Mouse (Mus musculus) embryo, embryonic 9.5 days (tissue): ENCODE measurements around the gene Prkacb.
A peak's percentile ranks its signal among the peaks of the same experiment; 100 is the strongest.
"Not testable (repeated sequence)": the region's sequence is repeated elsewhere in the genome, so short reads cannot be mapped to it uniquely, and the experiment has no call there.

Experiments used
- DNase-seq: peaks from one replicate; pipeline ENCODE4 v3.0.0-alpha.2; 2017; ENCODE audit errors: extremely low spot score

Prkacb gene

GRCm38 (mm10) chr3:146778451-146778850, 34.3 kb downstream of the Prkacb start:
- no peak for DNase-seq

GRCm38 (mm10) chr3:146776711-146777110, 36.1 kb downstream of the Prkacb start:
- no peak for DNase-seq

- DNase-seq: no peak
Measured at GRCm38 (mm10) chr3:146770853-146771252, 41.9 kb downstream of the Prkacb start.

- DNase-seq: peak; percentile 13
Measured at GRCm38 (mm10) chr3:146769940-146770659, 42.7 kb downstream of the Prkacb start.

GRCm38 (mm10) chr3:146769569-146769939, 43.2 kb downstream of the Prkacb start:
- DNase-seq: no peak

GRCm38 (mm10) chr3:146768921-146769320, 43.9 kb downstream of the Prkacb start:
- no peak for DNase-seq

GRCm38 (mm10) chr3:146768360-146768759, 44.4 kb downstream of the Prkacb start:
- no peak for DNase-seq

GRCm38 (mm10) chr3:146766701-146767181, 46.0 kb downstream of the Prkacb start:
- no peak for DNase-seq

- no peak for DNase-seq
Measured at GRCm38 (mm10) chr3:146766071-146766605, 46.7 kb downstream of the Prkacb start.

GRCm38 (mm10) chr3:146764871-146765529, 47.8 kb downstream of the Prkacb start:
- no peak for DNase-seq

- DNase-seq: not testable (repeated sequence)
Measured at GRCm38 (mm10) chr3:146763054-146763453, 49.7 kb downstream of the Prkacb start.

GRCm38 (mm10) chr3:146761276-146761675, 51.5 kb downstream of the Prkacb start:
- DNase-seq: no peak

- DNase-seq: no peak
Measured at GRCm38 (mm10) chr3:146757970-146758960, 54.5 kb downstream of the Prkacb start.

GRCm38 (mm10) chr3:146754270-146754669, 58.5 kb downstream of the Prkacb start:
- DNase-seq: no peak

GRCm38 (mm10) chr3:146741564-146742202, 71.1 kb downstream of the Prkacb start:
- no peak for DNase-seq

- no peak for DNase-seq
Measured at GRCm38 (mm10) chr3:146741158-146741557, 71.6 kb downstream of the Prkacb start.

- not testable (repeated sequence) for DNase-seq
Measured at GRCm38 (mm10) chr3:146736186-146736585, 76.6 kb downstream of the Prkacb start.

GRCm38 (mm10) chr3:146735657-146736056, 77.1 kb downstream of the Prkacb start:
- DNase-seq: no peak

- DNase-seq: no peak
Measured at GRCm38 (mm10) chr3:146734907-146735629, 77.7 kb downstream of the Prkacb start.

GRCm38 (mm10) chr3:146731499-146731898, 81.3 kb downstream of the Prkacb start:
- no peak for DNase-seq
